ENCODE assay signal across 9 mouse cellular contexts in genomic region chr2:14651268-14651667, GRCm38 (mm10). TPM values are rescaled to one million over a fixed set of nuclear protein-coding genes. Genes with fewer than 3 reads are reported as not detected.
A peak's percentile ranks its signal among the peaks of the same experiment; 100 is the strongest.
DNase-seq lines count a peak whose midpoint lies in the region; ATAC-seq and TF ChIP-seq lines count a peak whose summit lies in the region.
"Had no signal": no experiment of that assay in that cellular context is flagged by ENCODE, and none has a peak within 500 bp of the region (broad histone marks: within the 10 kb centered on the region; RNA-seq: fewer than 3 reads in every experiment).

No protein-coding gene starts in this region.

- no peak overlapping the region for H3ac ChIP-seq in myocyte (ENCODE audit: control insufficient read depth, insufficient read length)

- H3K27ac ChIP-seq in midbrain, embryonic 15.5 days, result no peak overlapping the region
- H3K27ac ChIP-seq in midbrain, embryonic 16.5 days (ENCODE audit: low read length), result no peak overlapping the region
- H3K27ac ChIP-seq in embryonic facial prominence, embryonic 15.5 days (replicated peaks), result no peak overlapping the region
- no peak overlapping the region for H3K27ac ChIP-seq in kidney, embryonic 16.5 days (ENCODE audit: low read length)
- H3K27ac ChIP-seq in forebrain, postnatal 0 days (ENCODE audit: low read depth, low read length), result no peak overlapping the region
- no peak overlapping the region for H3K27ac ChIP-seq in hindbrain, embryonic 10.5 days
- H3K27ac ChIP-seq: neural tube, embryonic 12.5 days had no signal

- H3K9ac ChIP-seq in midbrain, embryonic 15.5 days, result no peak overlapping the region
- H3K9ac ChIP-seq in midbrain, embryonic 16.5 days (ENCODE audit: low read depth, low read length), result no peak overlapping the region
- no peak overlapping the region for H3K9ac ChIP-seq in embryonic facial prominence, embryonic 15.5 days
- H3K9ac ChIP-seq in kidney, embryonic 16.5 days (replicated peaks; ENCODE audit: low read length), result no peak overlapping the region
- H3K9ac ChIP-seq in forebrain, postnatal 0 days, result no peak overlapping the region
- H3K9ac ChIP-seq: neural tube, embryonic 12.5 days had no signal

- H3K4me3 ChIP-seq in midbrain, embryonic 15.5 days, result no peak overlapping the region
- no peak overlapping the region for H3K4me3 ChIP-seq in midbrain, embryonic 16.5 days (ENCODE audit: low read depth, low read length)
- H3K4me3 ChIP-seq in embryonic facial prominence, embryonic 15.5 days (replicated peaks), result no peak overlapping the region
- no peak overlapping the region for H3K4me3 ChIP-seq in kidney, embryonic 16.5 days (ENCODE audit: low read length)
- no peak overlapping the region for H3K4me3 ChIP-seq in myocyte
- H3K4me3 ChIP-seq in forebrain, postnatal 0 days (ENCODE audit: low read depth, low read length), result no peak overlapping the region
- H3K4me3 ChIP-seq in hindbrain, embryonic 10.5 days, result no peak overlapping the region
- H3K4me3 ChIP-seq: neural tube, embryonic 12.5 days had no signal

- WGBS in midbrain, embryonic 15.5 days, result 81% methylated on average over 2 of the region's 2 CpGs
- 81% methylated on average over 2 of the region's 2 CpGs for WGBS in midbrain, embryonic 16.5 days
- 60% methylated on average over 2 of the region's 2 CpGs for WGBS in embryonic facial prominence, embryonic 15.5 days
- 73% methylated on average over 2 of the region's 2 CpGs for WGBS in kidney, embryonic 16.5 days
- WGBS in forebrain, postnatal 0 days, result 78% methylated on average over 2 of the region's 2 CpGs
- 86% methylated on average over 2 of the region's 2 CpGs for WGBS in hindbrain, embryonic 10.5 days

- no peaks in the 10 kb centered on the region for H3K36me3 ChIP-seq in midbrain, embryonic 15.5 days (replicated peaks)
- H3K36me3 ChIP-seq in midbrain, embryonic 16.5 days (ENCODE audit: control insufficient read depth, insufficient read depth, low read length), result no peaks in the 10 kb centered on the region
- no peaks in the 10 kb centered on the region for H3K36me3 ChIP-seq in embryonic facial prominence, embryonic 15.5 days
- H3K36me3 ChIP-seq in kidney, embryonic 16.5 days (ENCODE audit: insufficient read depth, low read length), result no peaks in the 10 kb centered on the region
- H3K36me3 ChIP-seq in myocyte (ENCODE audit: control insufficient read depth, insufficient read depth), result no peaks in the 10 kb centered on the region
- H3K36me3 ChIP-seq in forebrain, postnatal 0 days (ENCODE audit: insufficient read depth), result no peaks in the 10 kb centered on the region
- H3K36me3 ChIP-seq in hindbrain, embryonic 10.5 days, result no peaks in the 10 kb centered on the region
- H3K36me3 ChIP-seq: neural tube, embryonic 12.5 days had no signal

- H3K4me1 ChIP-seq in midbrain, embryonic 15.5 days, result no peaks in the 10 kb centered on the region
- H3K4me1 ChIP-seq in midbrain, embryonic 16.5 days (ENCODE audit: control insufficient read depth, insufficient read depth, low read length), result no peaks in the 10 kb centered on the region
- H3K4me1 ChIP-seq in embryonic facial prominence, embryonic 15.5 days, result no peaks in the 10 kb centered on the region
- peaks cover 2% of the 10 kb centered on the region; the same call in 1 of the 2 replicates for H3K4me1 ChIP-seq in kidney, embryonic 16.5 days (ENCODE audit: insufficient read depth, low read length)
- H3K4me1 ChIP-seq in forebrain, postnatal 0 days (ENCODE audit: insufficient read depth), result no peaks in the 10 kb centered on the region
- peaks cover 7% of the 10 kb centered on the region for H3K4me1 ChIP-seq in hindbrain, embryonic 10.5 days (replicated peaks)
- H3K4me1 ChIP-seq: neural tube, embryonic 12.5 days had no signal

- no peaks in the 10 kb centered on the region for H3K9me3 ChIP-seq in midbrain, embryonic 15.5 days
- H3K9me3 ChIP-seq in midbrain, embryonic 16.5 days (replicated peaks; ENCODE audit: control insufficient read depth, low read length, poor library complexity, severe bottlenecking), result no peaks in the 10 kb centered on the region
- no peaks in the 10 kb centered on the region for H3K9me3 ChIP-seq in embryonic facial prominence, embryonic 15.5 days (replicated peaks)
- H3K9me3 ChIP-seq in kidney, embryonic 16.5 days (ENCODE audit: low read length), result no peaks in the 10 kb centered on the region
- no peaks in the 10 kb centered on the region for H3K9me3 ChIP-seq in forebrain, postnatal 0 days (ENCODE audit: low read length)
- H3K9me3 ChIP-seq in hindbrain, embryonic 10.5 days, result no peaks in the 10 kb centered on the region
- H3K9me3 ChIP-seq: neural tube, embryonic 12.5 days had no signal

- H3K79me2 ChIP-seq in myocyte (ENCODE audit: control insufficient read depth, insufficient read depth), result no peaks in the 10 kb centered on the region

- ATAC-seq in midbrain, embryonic 15.5 days (replicated peaks), result 0 out of 2 replicates have a peak, but pooled peaks have one; percentile 24
- no peak for ATAC-seq in midbrain, embryonic 16.5 days
- 0 out of 2 replicates have a peak, but pooled peaks have one; percentile 24 for ATAC-seq in embryonic facial prominence, embryonic 15.5 days (ENCODE audit: insufficient number of reproducible peaks, low FRiP score, low TSS enrichment, low read depth)
- ATAC-seq in kidney, embryonic 16.5 days (ENCODE audit: low FRiP score, low TSS enrichment), result peak; percentile 80; the same call in 1 of the 2 replicates
- ATAC-seq in forebrain, postnatal 0 days, result no peak

- H3K27me3 ChIP-seq in midbrain, embryonic 15.5 days (replicated peaks), result no peaks in the 10 kb centered on the region
- no peaks in the 10 kb centered on the region for H3K27me3 ChIP-seq in midbrain, embryonic 16.5 days (ENCODE audit: control insufficient read depth, insufficient read depth, low read depth, low read length)
- H3K27me3 ChIP-seq in embryonic facial prominence, embryonic 15.5 days, result no peaks in the 10 kb centered on the region
- H3K27me3 ChIP-seq in kidney, embryonic 16.5 days (ENCODE audit: insufficient read depth, low read length), result no peaks in the 10 kb centered on the region
- H3K27me3 ChIP-seq in myocyte (ENCODE audit: control insufficient read depth, insufficient read depth, insufficient read length), result no peaks in the 10 kb centered on the region
- no peaks in the 10 kb centered on the region for H3K27me3 ChIP-seq in forebrain, postnatal 0 days (ENCODE audit: insufficient read depth, low read length)
- H3K27me3 ChIP-seq in hindbrain, embryonic 10.5 days (ENCODE audit: insufficient read depth, poor library complexity, severe bottlenecking), result no peaks in the 10 kb centered on the region
- H3K27me3 ChIP-seq: neural tube, embryonic 12.5 days had no signal

- DNase-seq in forebrain, postnatal 0 days, result no peak
- no peak for DNase-seq in hindbrain, embryonic 10.5 days (ENCODE audit: low spot score)
- no peak for DNase-seq in gastrocnemius, adult 8-10 months (ENCODE audit: low spot score in 2 of 2)

- no peak for TF ChIP-seq CTCF in forebrain, postnatal 0 days (IDR thresholded peaks at IDR 0.05; ENCODE audit: low read depth)

- H3K4me2 ChIP-seq in midbrain, embryonic 15.5 days, result no peak overlapping the region
- H3K4me2 ChIP-seq in midbrain, embryonic 16.5 days (ENCODE audit: low read length), result no peak overlapping the region
- no peak overlapping the region for H3K4me2 ChIP-seq in embryonic facial prominence, embryonic 15.5 days (replicated peaks)
- no peak overlapping the region for H3K4me2 ChIP-seq in kidney, embryonic 16.5 days (replicated peaks; ENCODE audit: low read depth, low read length)
- peak overlapping the region; percentile 54 for H3K4me2 ChIP-seq in myocyte (ENCODE audit: low read depth)
- no peak overlapping the region for H3K4me2 ChIP-seq in forebrain, postnatal 0 days (ENCODE audit: low read depth)
- H3K4me2 ChIP-seq: neural tube, embryonic 12.5 days had no signal

- TF ChIP-seq POLR2A in myocyte (IDR thresholded peaks at IDR 0.05; ENCODE audit: insufficient read length, low read depth), result no peak

TF ChIP-seq in myocyte, 11 proteins besides CTCF, POLR2A, EP300 and RAD21:
- TF ChIP-seq POLR2AphosphoS2 (IDR thresholded peaks at IDR 0.05; ENCODE audit: insufficient read length, low read depth), result no peak
- no peak for TF ChIP-seq MAX (IDR thresholded peaks at IDR 0.05; ENCODE audit: low read depth)
- TF ChIP-seq MYOG (IDR thresholded peaks at IDR 0.05; ENCODE audit: control insufficient read depth in 1 of 3, insufficient read depth in 1 of 3, insufficient read length in 2 of 3, low read depth in 2 of 3), result no peak
- no peak for TF ChIP-seq SRF (IDR thresholded peaks at IDR 0.05; ENCODE audit: control insufficient read depth, insufficient read length, low read depth)
- TF ChIP-seq CEBPB (IDR thresholded peaks at IDR 0.05; ENCODE audit: insufficient read depth, poor library complexity, severe bottlenecking), result no peak
- no peak for TF ChIP-seq TCF3 (IDR thresholded peaks at IDR 0.05; ENCODE audit: insufficient read length, low read depth)
- no peak for TF ChIP-seq MYOD1 (IDR thresholded peaks at IDR 0.05; ENCODE audit: control insufficient read depth in 1 of 3, insufficient read length in 2 of 3, low read depth in 2 of 3)
- no peak for TF ChIP-seq REST (IDR thresholded peaks at IDR 0.05; ENCODE audit: insufficient read depth, insufficient read length)
- TF ChIP-seq TCF12 (IDR thresholded peaks at IDR 0.05; ENCODE audit: insufficient read depth, poor library complexity, severe bottlenecking), result no peak

RNA-seq across cellular contexts. Expression of gene Cacnb2, which starts 48.4 kb away (rescaled TPM):
- polyA plus RNA-seq in midbrain, embryonic 15.5 days (2015; fragmentation: Nextera tagmentation; extraction: Ambion mirVana), result 8.2 and 8.6 TPM in 2 replicates
- polyA plus RNA-seq in midbrain, embryonic 16.5 days (2015; fragmentation: Nextera tagmentation; extraction: Ambion mirVana), result 7.9 and 8.9 TPM in 2 replicates
- polyA plus RNA-seq in embryonic facial prominence, embryonic 15.5 days (2015; fragmentation: Nextera tagmentation; extraction: Ambion mirVana), result 1.4 and 1.6 TPM in 2 replicates
- 1.7 and 2.0 TPM in 2 replicates for polyA plus RNA-seq in kidney, embryonic 16.5 days (2015; fragmentation: Nextera tagmentation; extraction: Ambion mirVana)
- polyA plus RNA-seq in myocyte (2012; fragmentation: generic; extraction: Trizol), result 0.85 TPM
- total RNA-seq in forebrain, postnatal 0 days (2014; rRNA removed), result 17.4 and 20.4 TPM in 2 replicates
- 2.0 and 4.8 TPM in 2 replicates for polyA plus RNA-seq in forebrain, postnatal 0 days (2015; fragmentation: Nextera tagmentation; extraction: Ambion mirVana)
- 2.6 and 3.2 TPM in 2 replicates for polyA plus RNA-seq in hindbrain, embryonic 10.5 days (2016; fragmentation: Nextera tagmentation; extraction: Ambion mirVana)
- total RNA-seq in gastrocnemius, adult 8-10 months (2022), result 1 to 10 TPM in 1 of 4 experiments, under 1 TPM in 3; 0.27 to 1.1 (median 0.55) TPM

Comparison
In these comparisons a context has a peak if more than half of its experiments do, and no peak if none do; other contexts are left out.
1. ATAC-seq: peak in midbrain, embryonic 15.5 days (single experiment), embryonic facial prominence, embryonic 15.5 days (single experiment) and kidney, embryonic 16.5 days (single experiment); none in midbrain, embryonic 16.5 days (single experiment) and forebrain, postnatal 0 days (single experiment).